Mouse (Mus musculus) layer of hippocampus, adult 2 months (tissue): ENCODE data around the gene Ssx9. TPM values are rescaled to one million over a fixed set of nuclear protein-coding genes. Genes with fewer than 3 reads are reported as not detected.
A peak's percentile ranks its signal among the peaks of the same experiment; 100 is the strongest.
"Not testable (repeated sequence)": the region's sequence is repeated elsewhere in the genome, so short reads cannot be mapped to it uniquely, and the experiment has no call there.

Experiments
- DNase-seq, 2 experiments: peaks; one replicate each; pipeline ENCODE4 v3.0.0; 2022; ENCODE audit warnings: low spot score in 2 of 2
- H3K27ac ChIP-seq: fragments of 200-600 bp; 2 replicates; pipeline ENCODE4 v1.8.1; 2022
- H3K4me3 ChIP-seq: fragments of 200-600 bp; 2 replicates; pipeline ENCODE4 v1.8.1; 2022; ENCODE audit warnings: mild to moderate bottlenecking
- CTCF ChIP-seq: fragments of 200-600 bp; conservative IDR thresholded peaks from 2 replicates; pipeline ENCODE4 v1.8.1; 2022; ENCODE audit warnings: antibody characterized with exemption, mild to moderate bottlenecking, moderate library complexity
- long read RNA-seq, 2 experiments: library from polyadenylated mRNA; stranded (forward); transcript quantifications; one replicate each; pipeline ENCODE4 v2.0.0; 2021; ENCODE audit warnings: borderline mapping rate in 2 of 2
- total RNA-seq, 2 experiments: library from RNA; stranded (reverse); gene quantifications; 2 replicates each; pipeline ENCODE4 v1.2.3; 2021

Gene Ssx9
- not detected for total RNA-seq
- long read RNA-seq, experiment 1: 0 reads
- long read RNA-seq, experiment 2: 0 reads

GRCm38 (mm10) chrX:8748132-8748531 is at the start of gene Ssx9:
TSS of gene Ssx9 (plus strand) at chrX:8748432.
- H3K27ac ChIP-seq, H3K4me3 ChIP-seq, DNase-seq: not testable (repeated sequence)

DNA sequence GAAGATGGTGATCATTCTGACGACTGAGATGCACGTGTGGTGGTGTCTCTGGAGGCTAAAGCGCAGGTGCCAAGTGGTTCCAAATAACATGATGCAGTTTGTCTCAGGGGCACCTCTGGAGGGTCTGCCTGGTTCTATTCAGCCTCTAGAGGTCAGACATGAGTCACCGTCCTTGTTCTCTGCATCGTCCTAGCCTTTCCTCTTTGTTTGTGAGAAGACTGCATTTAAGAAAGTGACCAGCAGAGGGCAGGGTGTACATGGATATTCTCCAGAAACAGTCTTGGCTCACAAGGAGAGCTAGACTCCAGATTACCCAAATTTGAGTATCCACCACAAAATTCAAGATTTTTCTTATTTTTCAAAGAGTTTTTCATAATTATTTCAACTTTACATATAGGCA is 15.3 kb upstream of the Ssx9 start:
- Histone ChIP-seq H3K27ac (no peak overlapping the region), H3K4me3 (no peak overlapping the region)
- peak; percentile 17 to 62 for DNase-seq
- peak; percentile 75 for TF ChIP-seq CTCF

GRCm38 (mm10) chrX:8803391-8803790 is 55.2 kb downstream of the Ssx9 start, which contains the start of gene Ssxb5:
TSS of gene Ssxb5 (plus strand) at chrX:8803691.
- not testable (repeated sequence) for H3K4me3 ChIP-seq, H3K27ac ChIP-seq, DNase-seq

Other genes with a start within 250 kb of the Ssx9 start
- not detected for gene Gm14459, start 223.5 kb upstream of the Ssx9 start, total RNA-seq
- gene Ssxb6, start 200.2 kb upstream of the Ssx9 start, total RNA-seq: not detected
- gene Ssxb3, start 156.6 kb upstream of the Ssx9 start, total RNA-seq: not detected
- not detected for gene Ssxb8, start 57.6 kb upstream of the Ssx9 start, total RNA-seq
- not detected for gene Ssxb5, start 55.3 kb downstream of the Ssx9 start, total RNA-seq
- gene Gm6592, start 95.6 kb downstream of the Ssx9 start, total RNA-seq: not detected
- not detected for gene Gm5751, start 125.8 kb downstream of the Ssx9 start, total RNA-seq
- gene B630019K06Rik, start 143.9 kb downstream of the Ssx9 start, total RNA-seq: 10 to 100 TPM; 28.7 to 34.1 TPM
- gene Fthl17b, start 214.5 kb downstream of the Ssx9 start, total RNA-seq: not detected
- gene Fthl17c, start 228.1 kb downstream of the Ssx9 start, total RNA-seq: not detected
- gene Fthl17d, start 238.3 kb downstream of the Ssx9 start, total RNA-seq: not detected